Mouse (Mus musculus) megakaryocyte, embryonic 14.5 days (primary cell): ENCODE data around the gene Nsdhl.

Source experiments
- FLI1 ChIP-seq: IDR thresholded peaks from 2 replicates; pipeline ENCODE4 v1.6.1; 2012; ENCODE audit warnings: low read length, inconsistent platforms, mixed read lengths
- GATA1 ChIP-seq: IDR thresholded peaks from 3 replicates; pipeline ENCODE4 v1.6.1; 2012; ENCODE audit warnings: mixed read lengths, low read length, inconsistent platforms, borderline replicate concordance

DNA sequence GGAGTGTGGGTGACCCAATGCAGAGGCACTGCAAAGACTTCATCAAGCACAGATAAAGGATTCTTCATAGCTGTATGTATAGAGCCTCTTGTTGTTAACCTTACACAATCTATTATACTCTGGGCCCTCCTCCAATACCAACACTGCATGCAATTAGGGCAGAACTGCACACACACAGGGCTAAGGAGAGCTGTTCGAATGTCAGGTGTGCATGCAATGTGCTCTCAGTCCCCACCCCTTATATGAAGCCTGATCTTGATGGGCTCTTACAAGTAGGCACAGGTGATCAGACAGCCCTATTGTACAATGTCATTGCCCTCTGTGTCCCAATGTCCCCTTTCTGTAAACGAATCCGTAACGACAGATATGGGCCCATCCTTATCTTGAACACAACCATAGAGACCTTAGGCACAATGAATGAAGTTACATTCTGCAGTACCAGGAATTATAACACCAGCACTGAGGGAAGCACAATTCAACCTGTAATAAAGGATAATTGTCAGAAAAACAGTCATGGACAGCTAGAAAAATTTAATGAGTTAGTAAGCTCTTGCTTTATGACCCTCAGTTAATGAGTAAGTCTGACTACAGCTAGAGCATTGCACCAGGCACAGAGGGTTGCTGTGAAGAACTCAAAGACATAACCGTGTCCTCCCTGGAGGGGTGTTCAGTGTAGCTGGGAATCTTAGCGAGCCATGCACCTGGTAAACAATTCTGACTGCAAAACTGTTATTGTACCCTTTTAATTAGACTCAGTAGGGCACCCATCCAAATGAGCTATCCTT lies 10.5 kb upstream of the Nsdhl start:
- TF ChIP-seq FLI1: no peak
- no peak for TF ChIP-seq GATA1
